Mouse (Mus musculus): Measurements from ENCODE around the gene Ddrgk1.
"Not testable (repeated sequence)": the region's sequence is repeated elsewhere in the genome, so short reads cannot be mapped to it uniquely, and the experiment has no call there.

The Ddrgk1 gene

DNA sequence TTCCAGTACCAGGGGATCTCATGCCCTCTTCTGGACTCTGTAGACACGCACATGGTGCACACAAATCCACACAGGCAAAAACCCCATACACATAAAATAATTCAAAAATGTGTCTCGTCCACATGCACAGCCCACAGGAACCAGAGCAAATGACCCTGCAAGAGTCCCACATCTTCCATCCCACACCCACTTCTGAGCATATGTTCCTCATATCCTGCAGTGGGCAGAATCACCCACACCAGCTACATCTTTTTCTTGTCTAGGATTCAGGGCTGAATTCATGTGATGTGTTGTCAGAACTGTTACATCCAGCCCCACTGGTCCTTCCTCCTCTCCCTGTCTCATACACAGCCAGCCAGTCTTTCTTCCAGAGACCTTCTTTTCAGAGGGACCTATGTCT, 11.2 kb downstream of the Ddrgk1 start:
- no peak for DNase-seq (ENCODE audit: low read depth)

DNA sequence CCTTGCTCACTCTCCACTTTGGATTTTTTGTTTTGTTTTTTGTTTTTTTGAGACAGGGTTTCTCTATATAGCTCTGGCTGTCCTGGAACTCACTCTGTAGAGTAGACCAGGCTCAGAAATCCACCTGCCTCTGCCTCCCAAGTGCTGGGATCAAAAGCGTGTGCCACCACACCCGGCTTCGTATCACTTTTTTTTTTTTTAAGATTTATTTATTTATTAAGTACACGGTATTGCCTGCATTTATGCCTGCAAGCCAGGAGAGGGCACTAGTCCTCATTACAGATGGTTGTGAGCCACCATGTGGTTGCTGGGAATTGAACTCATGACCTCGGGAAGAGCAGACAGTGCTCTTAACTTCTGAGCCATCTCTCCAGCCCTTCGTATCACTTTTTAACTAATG, 15.4 kb downstream of the Ddrgk1 start:
- not testable (repeated sequence) for DNase-seq (ENCODE audit: low read depth)

DNA sequence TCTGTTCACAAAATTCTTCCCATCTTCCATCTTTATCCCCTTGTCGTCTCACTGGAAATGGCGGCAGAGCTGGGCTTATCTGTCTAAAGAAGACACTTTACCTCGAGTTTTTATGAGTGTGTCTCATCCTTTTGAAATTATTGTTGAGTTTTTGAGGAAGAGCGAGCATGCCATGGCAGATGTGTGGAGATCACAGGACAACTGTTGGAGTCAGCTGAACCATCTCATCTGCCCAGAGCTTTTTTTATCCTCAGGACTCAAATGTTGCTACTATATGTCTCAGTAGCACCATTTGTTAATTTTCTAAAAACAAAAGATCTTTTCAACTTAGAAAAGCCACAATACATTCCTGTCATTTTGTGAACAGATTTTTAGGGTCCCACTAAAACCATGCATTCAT, 19.3 kb downstream of the Ddrgk1 start:
- DNase-seq (ENCODE audit: low read depth), result no peak

DNA sequence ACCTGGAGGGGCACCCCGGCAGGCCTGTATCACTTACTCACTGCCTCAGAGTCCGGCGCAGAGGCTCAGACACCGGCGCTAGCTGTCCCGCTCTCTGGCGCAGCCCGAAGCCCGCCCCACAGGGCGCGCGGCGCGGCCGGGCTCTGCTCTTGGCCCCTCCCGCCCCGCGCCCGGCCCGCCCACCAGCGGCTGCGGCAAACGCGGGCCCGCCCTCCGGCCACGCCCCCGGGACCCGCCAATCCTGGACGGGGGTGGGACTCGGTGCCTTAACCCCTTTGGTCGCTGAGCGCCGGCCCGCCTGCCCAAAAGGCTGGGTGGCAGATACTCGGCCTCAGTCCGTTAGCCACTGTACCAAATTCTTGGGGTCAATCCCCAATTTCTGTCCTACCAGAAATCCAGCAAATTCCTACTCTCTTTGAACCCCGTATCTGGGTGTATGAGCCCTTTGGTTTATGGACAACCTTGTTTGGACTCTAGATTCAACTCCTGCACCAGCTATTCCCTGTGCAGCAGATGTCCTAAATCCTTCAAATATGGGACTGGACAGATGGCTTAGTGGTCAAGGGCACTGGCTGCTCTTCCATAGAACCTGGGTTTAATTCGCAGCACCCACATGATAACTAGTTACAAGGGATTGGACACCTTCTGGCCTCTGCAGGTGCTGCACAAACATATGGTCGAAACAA, 21.6 kb downstream of the Ddrgk1 start, which contains the start of gene Lzts3:
Lzts3 (minus strand) TSS at position 120 of the 686 bp plus-strand sequence.
- peak; percentile 79 for DNase-seq (ENCODE audit: low read depth)

DNA sequence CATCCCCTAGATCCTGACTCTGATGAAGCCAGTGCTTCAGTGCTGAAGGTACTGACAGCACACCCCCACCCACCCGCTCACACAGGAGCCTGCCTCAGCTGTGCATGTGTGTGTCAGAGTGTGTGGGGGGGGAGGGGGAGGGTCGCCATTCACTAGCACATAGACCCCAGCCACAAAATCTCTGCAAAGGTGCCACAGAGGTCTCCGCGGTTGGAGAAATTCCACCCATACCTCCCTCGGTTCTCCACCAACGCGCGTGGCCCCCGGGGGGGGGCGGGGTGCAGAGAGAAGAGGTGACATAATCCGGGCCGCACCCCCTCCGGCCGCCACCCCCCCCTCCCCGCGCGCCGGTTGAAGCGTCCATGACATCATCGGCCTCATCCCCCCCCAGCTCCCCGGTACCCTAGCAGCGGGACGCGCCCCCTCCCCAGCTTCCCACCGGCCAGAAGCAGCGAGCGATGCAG, 22.2 kb downstream of the Ddrgk1 start:
- DNase-seq (ENCODE audit: low read depth), result no peak

DNA sequence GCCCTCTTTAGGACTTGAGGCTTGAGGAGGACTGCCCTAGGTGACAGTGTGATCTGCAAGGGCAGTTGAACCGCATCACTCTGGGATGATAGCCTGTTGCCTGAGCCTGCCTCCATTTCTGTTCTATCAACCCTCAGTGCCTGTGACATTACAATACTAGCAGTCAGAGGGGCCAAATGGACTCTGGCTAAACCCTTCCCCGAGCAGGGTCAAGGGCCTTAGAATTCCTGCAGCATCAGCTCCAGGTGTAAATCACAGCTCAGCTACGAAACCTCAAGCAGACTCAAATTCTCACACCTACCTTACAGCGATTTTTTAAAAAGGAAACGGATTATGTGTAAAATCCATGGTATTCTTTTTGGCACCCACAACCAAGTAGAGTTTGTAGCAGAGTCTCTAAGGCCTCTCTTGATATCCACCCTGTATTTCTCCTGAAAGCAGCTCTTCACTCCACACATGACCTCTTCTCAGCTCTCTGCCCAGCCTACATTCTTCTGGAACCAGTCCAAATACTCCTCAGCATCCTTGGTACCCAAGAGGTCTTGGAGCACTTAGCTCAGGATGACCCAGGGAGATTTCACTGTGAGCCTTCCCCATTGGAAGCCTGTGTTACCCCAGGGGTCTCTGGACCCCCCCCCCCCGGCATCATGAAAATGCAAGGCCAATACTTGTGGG, 23.0 kb downstream of the Ddrgk1 start:
- DNase-seq (ENCODE audit: low read depth), result no peak

DNA sequence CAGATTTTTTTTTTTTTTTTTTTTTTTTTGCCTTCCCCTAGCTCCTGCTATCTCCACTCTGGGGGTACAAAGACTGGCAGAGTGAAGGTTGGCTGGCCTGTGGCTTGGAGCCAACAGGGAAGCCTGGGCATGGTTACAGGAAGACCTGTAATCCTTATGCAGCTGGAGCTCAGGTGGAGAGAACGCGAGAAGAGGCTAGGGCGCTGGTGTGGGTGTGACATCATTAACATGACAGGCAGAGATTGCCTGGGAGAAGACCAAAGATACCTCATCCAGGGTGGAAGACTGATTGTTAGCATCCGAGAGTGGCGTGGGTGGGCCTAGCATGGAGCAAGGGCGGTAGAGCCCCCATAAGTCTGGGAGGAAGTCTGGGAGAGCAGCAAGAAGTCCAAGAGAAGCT, 25.2 kb downstream of the Ddrgk1 start:
- no peak for DNase-seq (ENCODE audit: low read depth)

DNA sequence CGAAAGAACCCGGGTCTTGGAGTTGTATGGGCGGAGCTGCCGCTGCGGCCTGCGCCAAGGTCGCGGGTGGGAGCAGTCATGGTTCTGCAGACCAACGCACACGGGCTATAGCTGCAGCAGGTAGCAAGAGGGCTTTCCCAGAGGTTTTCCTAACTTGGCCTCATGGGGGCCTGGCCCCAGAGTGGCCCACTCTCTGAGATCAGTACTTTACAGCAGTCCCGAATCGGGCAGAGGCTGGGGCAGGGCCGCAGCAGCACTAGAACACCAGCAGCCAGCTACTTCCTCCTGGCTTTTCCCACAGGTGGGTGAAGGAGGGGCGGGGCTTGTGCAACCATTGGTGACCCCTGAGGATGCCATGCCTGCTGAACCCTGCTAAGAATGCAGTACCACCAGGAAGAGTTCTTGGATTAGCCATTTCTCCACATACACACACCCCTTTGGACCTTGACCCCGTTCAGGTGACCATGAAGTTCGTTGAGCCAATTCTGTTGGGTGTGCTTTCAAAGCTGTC, 26.3 kb downstream of the Ddrgk1 start:
- DNase-seq (ENCODE audit: low read depth), result no peak

DNA sequence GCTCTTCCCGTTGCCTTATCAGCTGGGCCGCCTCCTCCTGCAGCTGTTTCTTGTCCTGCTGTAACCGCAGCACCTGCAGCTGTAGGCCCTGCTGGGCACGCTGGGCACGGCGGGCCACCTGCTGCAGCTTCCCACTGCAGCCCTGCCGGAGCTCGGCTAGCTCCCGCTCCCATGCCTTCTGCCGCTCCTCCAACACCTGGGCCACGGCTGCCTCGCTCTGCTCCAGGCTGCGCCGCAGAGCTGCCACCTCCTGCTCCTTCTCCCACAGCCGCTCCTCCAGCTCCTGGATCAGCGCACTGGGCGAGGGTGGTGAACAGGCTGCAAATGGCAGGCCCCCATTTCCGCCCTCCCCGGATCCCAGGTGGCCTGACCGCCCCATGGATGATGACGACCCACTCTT, 28.6 kb downstream of the Ddrgk1 start:
- DNase-seq (ENCODE audit: low read depth), result no peak

DNA sequence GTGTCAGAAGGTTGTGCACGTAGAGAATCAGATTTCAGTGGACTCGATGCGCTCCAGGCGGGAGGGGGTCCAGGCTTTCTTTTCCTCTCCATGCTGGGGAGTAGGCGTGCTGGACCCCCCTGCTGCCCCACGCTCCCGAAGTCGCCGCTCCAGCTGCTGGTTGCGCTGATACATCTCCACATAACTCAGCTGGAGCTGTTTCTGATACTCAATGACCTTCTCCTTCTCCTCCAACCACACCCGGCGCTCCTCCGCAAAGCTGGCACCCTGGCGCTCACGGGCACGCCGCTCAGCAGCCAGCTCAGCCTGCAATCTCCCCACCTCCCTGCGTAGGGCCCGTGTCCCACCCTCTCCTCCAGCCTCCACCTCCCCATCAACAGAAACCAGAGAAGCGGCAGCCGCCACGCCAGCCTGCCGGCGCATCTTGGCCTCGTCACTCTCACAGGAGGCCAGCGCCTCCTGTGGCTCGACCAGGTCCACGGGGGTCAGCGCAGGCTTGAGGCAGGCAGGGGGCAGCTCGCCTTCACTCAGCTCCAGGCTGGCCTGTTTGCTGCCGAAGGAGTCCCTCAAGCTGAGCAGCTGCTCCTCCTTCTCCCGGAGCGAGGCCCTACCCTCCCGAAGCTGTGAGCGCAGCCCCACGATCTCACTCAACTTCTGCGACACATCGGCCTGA, 29.6 kb downstream of the Ddrgk1 start:
- no peak for DNase-seq (ENCODE audit: low read depth)

DNA sequence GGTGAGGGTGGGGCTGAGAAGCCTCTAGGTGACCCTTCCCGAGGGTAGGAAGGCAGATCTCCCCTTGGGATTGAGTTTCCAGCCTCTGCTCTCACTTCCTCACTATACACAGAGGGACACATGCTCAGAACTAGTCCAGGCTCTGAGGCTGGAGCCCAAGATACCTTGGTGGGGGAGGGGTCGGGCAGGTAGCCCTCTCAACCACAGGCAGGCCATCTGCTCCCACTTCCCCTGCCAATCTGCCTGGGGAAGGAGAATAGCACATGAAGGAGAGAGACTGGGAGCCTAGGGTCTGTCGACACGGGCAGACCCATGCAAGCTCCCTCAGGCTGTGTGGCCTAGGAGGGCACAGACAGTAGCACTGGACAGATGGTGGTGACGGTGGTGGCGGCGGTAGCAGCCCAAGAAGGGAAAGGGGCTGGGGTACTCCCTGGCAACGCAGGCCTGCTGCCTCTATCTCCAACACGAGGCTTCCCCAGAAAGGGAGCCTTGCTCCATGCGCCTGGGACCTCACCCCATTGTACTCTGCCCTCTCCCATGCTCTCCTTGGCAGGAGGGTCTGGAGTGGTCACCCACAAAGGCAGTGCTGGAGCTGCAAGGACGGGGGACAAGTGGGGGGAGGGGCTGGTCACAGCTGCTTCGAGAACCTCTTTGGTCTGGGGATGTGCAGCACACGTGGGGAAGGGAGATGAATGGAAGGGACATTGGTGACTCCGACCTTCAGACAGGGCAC, 30.3 kb downstream of the Ddrgk1 start:
- DNase-seq (ENCODE audit: low read depth), result no peak

DNA sequence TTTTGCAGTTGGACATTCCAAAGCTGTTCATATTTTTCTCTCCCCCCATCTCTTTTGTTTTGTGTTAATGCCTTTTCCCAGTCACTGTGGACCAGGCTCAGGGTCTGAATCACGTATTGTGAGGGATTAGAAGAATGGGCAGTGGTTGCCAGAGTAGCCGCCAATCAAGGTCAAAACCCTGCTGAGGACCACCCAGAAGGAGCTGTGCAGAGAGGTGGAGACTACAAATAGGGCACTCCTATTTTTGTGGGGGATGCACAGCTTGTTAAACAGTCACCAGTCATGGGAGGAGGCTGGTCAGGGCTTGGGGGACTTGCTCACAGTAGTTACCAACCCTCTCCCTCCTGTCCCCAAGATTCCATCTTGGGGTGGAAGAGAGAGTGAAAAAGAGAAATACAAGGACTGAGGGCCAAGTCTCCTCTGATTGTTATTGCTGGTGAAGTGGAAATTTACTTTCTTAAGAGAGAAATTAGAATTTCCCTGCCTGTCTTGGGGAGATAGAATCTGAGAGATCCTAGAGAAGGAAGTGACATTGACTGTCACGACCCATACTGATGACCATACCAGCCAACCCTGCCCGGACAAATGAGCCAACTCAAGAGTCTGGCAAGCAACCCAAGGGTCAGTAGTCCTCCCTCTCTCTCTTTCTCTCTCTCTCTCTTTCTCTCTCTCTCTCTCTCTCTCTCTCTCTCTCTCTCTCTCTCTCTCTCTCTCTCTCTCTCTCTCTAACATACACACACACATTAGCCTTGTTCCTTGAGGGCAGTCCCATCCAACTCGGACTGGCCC, 31.4 kb downstream of the Ddrgk1 start:
- DNase-seq (ENCODE audit: low read depth), result no peak

DNA sequence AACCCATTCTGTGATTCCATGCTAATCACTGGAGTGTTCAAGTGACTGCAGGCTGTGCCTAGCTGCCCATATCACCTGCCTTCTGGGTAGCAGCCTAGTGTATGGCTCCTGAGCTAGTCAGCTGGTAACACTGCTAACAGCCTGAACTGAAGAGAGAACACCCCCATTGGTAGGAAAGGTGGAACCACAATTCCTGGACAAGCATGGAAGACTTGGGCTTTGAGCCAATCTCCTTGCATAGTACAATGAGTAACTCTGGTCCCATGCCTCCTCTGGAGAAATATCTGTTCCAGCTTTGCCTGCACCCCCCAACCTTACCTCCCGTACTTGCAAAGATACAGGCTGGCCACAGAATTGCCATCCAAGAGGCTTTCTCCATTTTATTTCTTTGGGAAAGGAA, 32.0 kb downstream of the Ddrgk1 start:
- no peak for DNase-seq (ENCODE audit: low read depth)

DNA sequence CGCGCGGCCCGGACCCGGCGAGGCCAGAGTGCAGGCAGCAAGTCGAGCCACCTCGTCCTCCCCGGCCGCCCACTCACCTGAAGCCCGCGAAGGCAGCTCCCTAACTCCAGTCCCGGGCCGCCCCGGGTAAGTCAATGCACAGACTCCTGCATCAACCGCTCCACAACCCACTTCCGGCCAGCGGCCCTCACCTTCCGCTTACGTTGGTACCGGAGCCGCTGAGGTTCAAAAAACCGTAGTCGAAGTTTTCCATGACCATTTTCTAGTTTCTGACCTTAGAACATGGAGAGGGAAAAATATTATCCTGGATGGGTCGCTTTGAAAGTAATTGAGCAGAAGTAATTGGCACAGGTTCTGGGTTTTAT, 34.6 kb downstream of the Ddrgk1 start, which contains the start of the genes Fastkd5 and Ubox5:
Fastkd5 (minus strand) TSS at position 189 of the 365 bp plus-strand sequence.
Ubox5 (minus strand) TSS at position 200 of the 365 bp plus-strand sequence.
- DNase-seq (ENCODE audit: low read depth), result peak; percentile 86

DNA sequence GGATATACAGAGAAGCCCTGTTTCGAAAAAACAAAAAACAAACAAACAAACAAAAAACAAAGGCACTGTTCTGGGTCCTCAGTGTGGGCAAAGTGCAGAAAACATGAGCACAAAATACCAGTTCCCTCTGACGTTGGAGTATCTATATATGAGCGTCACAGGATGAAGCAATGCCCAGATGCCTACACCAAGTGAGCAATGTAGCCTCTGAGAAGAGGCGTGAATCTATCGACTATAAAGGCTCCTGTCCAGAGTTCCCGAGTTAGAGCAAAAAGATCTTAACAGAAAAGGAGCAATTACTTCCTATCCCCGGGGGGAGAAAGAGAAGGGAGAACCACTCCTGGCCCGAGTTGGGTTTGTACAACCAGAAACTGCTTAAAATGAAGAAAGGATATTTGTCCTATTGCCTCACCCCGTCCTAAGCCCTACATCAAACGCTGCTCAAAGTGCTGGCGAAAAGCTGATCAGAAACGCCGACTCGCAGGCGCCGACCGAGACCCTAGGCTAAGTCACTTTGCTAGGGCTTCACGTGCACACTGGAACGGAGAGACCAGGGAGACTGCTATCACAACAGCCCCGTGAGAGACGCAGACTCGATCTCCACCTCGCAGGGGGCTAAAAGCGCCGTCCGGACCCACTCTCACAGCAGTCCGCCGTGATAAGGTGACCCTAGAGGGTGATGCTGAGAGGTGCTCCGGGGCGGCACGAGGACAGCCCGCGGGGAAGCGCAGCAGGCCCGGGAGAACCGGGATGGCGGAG, 35.2 kb downstream of the Ddrgk1 start:
- no peak for DNase-seq (ENCODE audit: low read depth)

DNA sequence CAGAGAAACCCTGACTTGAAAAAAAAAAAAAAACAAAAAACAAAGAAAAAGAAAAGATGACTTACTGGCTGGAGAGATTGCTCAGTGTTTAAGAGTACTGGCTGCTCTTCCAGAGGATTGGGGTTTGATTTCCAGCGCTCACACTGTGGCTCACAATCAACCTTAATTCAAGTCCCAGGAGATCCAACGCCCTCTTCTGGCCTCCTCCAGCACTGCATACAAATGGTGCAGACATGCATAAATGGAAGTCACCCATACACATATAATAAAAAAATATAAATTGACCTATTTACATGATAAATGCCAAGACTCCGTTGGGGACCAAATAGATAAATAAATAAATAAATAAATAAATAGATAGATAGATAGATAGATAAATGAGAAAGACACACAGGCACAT, 36.0 kb downstream of the Ddrgk1 start:
- no peak for DNase-seq (ENCODE audit: low read depth)

DNA sequence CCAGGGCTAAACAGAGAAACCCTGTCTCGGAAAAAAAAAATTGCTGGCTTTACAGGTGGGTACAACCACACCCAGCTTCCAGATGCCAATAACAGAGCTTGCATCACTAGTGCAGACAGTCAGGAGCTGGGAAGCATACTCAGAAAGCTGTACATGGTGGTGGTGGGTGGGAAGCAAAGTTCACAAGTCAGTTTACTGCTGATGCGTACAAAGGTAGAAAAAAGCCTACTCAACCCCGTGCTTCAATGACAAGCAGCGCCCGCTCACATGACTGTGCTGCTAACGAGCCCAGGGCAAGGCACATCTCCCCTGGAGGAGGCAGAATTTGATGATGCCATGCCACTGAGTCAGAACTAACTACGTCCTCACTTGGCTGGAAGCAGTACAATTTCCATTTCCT, 45.5 kb downstream of the Ddrgk1 start:
- DNase-seq (ENCODE audit: low read depth), result no peak

DNA sequence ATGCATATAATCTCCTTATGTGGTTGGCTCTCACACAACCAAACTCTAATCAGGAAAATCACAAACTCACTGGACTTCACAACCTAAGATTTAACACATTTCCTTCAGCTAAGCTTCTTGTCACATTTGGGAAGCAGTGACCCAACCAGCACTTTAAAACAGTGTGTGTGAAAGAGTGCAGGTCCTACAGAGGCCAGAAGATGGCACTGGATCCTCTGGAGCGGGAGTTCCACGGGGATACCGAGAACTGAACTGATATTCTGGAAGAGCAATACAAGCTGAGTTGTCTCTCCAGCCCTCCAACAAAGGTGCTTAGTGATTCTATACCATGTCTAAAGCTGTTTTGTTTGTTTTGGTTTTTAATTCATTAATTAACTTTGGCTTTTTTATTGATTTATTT, 51.4 kb downstream of the Ddrgk1 start:
- DNase-seq (ENCODE audit: low read depth), result no peak

All from c-Kit-positive CD71-negative TER-119-negative erythroid progenitor cells, embryonic 14.5 days (primary cell).